Mouse (Mus musculus) brown adipose tissue, adult 24 weeks (tissue): Measurements from ENCODE around the gene Hoxb1. TPM values are rescaled to one million over a fixed set of nuclear protein-coding genes. Genes with fewer than 3 reads are reported as not detected.

ENCODE experiments used
- H3K27ac ChIP-seq: fragments of 200-500 bp; replicated peaks from 2 replicates; pipeline ENCODE4 v1.5.1; 2012; ENCODE audit warnings: low read depth, mild to moderate bottlenecking, low read length
- H3K4me1 ChIP-seq: fragments of 200-500 bp; 2 replicates; pipeline ENCODE4 v1.6.1; 2012; ENCODE audit warnings: low read length, mixed read lengths; ENCODE audit not compliant: control insufficient read depth, insufficient read depth, insufficient read length
- H3K4me3 ChIP-seq: fragments of 200-500 bp; 2 replicates; pipeline ENCODE4 v1.5.1; 2012; ENCODE audit warnings: low read depth, mild to moderate bottlenecking, low read length, moderate library complexity; ENCODE audit not compliant: insufficient read depth
- polyA plus RNA-seq: library from polyadenylated mRNA; stranded (reverse); fragments of >200 nt; gene quantifications from 2 replicates; pipeline ENCODE4 v1.2.4, GENCODE M21; 2012; ENCODE audit not compliant: missing spikeins, insufficient read depth, insufficient read length

Hoxb1 gene
- polyA plus RNA-seq, 1 experiment: not detected

DNA sequence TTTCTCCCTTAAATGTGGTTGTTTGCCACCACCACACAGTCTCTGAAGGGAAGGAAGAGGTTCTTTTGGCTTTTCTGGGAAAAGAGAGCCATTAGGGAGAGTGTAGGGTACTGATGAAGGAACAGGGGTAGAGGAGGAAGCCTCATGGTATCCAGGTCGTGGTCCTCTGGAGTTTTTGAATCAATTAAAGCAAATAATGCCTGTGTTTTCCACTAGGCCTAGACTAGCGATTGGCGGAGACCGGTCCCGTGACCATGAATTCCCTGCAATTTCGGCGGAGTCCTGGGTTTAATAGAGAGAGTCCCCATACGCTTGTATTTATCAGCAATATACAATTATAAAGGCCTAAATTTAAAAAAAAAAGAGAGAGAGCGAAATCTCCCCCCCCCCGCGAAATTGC, 14.2 kb upstream of the Hoxb1 start:
- peak overlapping the region; percentile 83 for H3K4me3 ChIP-seq

DNA sequence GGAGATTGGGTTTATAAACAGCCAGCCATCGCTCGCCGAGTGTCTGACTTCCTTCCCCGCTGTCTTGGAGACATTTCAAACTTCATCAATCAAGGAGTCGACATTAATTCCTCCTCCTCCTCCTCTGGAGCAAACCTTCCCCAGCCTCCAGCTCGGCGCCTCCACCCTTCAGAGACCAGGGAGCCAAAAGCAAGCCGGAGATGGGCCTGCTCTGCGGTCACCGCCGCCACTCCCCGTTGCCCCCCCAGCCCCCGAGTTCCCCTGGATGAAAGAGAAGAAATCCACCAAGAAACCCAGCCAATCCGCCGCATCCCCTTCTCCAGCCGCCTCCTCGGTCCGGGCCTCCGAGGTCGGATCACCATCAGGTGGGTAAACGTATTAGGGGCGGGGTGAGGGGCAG, 13.7 kb upstream of the Hoxb1 start:
- Histone ChIP-seq H3K27ac (peak overlapping the region; percentile 91), H3K4me3 (peak overlapping the region; percentile 83), H3K4me1 (peaks cover 14% of the 10 kb centered on the region)

More for the DNA sequence above, 14.2 kb upstream of the Hoxb1 start:
- Histone ChIP-seq H3K4me1 (peaks cover 16% of the 10 kb centered on the region), H3K27ac (peak overlapping the region; percentile 88)

DNA sequence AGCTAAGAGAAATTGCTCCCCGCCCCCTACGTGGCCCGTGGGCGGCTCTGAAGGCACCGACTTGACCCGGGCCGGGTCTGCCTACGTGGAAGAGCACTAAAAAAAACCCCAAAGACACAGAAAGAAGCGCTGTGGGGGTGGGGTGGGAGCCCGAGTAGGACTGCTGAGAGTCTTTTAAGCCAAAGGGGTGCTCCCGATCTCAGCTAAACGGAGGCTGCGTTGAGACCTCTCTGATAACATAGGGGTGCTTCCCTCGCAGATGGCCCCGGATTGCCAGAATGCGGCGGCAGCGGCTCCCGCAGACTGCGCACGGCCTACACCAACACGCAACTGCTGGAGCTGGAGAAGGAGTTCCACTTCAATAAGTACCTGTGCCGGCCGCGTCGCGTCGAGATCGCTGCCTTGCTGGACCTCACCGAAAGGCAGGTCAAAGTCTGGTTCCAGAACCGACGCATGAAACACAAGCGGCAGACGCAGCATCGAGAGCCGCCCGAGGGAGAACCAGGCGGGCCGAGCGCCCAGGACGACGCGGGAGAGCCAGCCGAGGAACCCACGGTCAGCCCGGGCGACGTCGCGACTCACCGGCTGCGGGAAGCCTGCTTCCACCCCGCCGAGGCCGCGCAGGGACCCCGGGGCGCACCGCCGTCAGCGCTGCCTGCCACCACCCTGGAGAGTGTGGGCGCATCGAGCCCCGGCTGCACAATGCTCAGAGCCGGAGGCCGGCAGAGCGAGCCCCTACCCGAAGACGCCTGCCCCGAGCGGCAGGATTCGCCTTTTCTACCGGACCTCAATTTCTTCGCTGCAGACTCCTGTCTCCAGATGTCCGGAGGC, 12.6 kb upstream of the Hoxb1 start:
- peak overlapping the region; percentile 83 for H3K4me3 ChIP-seq
- H3K4me1 ChIP-seq: peaks cover 12% of the 10 kb centered on the region
- peak overlapping the region; percentile 91 for H3K27ac ChIP-seq

DNA sequence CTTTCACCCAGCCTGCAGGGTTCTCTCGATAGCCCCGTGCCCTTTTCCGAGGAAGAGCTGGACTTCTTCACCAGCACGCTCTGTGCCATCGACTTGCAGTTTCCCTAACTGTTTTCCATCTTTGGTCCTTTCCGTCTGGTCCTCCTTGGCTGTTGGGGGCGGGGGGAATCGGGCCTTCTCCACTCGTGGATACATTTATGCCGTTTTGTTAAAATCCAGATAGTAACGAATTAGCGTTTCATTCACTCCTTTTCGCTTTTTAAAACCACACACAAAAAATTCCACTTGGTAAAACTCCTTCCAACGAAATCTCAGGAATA, 12.1 kb upstream of the Hoxb1 start:
- Histone ChIP-seq H3K27ac (peak overlapping the region; percentile 91), H3K4me1 (peaks cover 7% of the 10 kb centered on the region), H3K4me3 (peak overlapping the region; percentile 83)

DNA sequence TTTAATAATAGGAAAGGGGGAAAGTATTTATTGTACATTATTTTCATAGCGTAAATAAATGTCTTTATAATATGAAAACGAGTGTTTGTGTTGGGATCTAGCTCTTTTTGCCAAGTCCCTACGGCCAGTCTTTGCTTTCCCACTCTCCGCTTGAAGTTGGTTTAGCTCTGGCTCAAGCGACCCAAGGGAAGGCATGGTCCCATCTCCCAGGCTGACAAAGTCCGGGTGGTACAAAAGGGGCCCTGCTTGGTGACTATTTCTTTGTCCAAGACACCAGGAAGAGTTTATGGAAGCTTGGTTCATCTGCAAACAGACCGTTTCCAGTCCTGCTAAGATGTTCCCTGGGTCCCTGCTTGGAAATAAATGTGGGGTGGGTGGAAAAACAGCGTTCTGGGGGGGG, 11.6 kb upstream of the Hoxb1 start:
- H3K4me3 ChIP-seq: peak overlapping the region; percentile 56
- H3K4me1 ChIP-seq: peaks cover 5% of the 10 kb centered on the region
- H3K27ac ChIP-seq: peak overlapping the region; percentile 50

DNA sequence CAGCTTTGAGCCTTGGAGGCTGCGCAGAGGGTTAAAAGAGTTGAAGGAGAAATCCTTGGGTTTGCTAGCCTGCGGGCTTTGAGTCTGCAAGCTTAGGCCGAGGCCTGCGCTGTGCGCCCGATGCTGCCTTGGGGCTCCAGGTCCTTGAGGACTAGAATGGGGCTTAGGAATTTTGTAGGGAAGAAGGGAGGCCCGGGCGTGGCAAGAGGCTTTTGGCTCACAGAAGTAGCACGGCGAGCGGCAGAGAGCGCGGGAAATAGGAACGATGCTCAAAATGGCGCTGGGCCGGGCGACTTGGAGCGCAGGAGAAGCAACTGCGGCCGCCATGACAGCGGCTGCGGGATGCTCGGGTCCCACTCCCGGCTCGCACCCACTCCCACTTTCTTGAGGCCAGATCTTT, 11.2 kb upstream of the Hoxb1 start:
- Histone ChIP-seq H3K4me1 (peaks cover 5% of the 10 kb centered on the region), H3K27ac (peak overlapping the region; percentile 50), H3K4me3 (peak overlapping the region; percentile 56)

DNA sequence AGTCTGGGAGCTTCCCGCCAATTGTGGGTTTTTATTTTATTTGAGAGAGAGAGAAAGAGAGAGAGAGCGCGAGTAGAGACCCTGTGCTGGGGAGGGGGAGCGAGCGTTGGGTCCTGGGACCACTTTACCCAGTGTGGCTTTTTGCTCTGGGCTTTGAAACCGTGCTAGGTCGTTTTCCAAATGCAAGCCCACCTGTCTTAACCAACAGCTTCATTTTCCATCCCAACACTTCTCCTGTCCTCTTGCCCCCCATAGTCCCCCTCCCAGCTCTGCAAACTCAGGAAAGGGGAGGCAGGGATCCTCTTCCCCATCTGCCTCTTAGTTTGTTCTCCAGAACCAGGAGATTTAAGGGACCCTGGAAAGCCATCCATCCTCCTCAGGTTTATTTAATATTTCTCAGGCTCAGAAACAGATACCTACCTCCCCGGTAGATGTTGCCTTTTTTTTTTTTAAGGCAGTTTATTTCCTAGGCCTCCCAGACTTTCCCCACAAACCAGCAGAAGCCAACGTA, 10.7 kb upstream of the Hoxb1 start:
- peaks cover 5% of the 10 kb centered on the region for H3K4me1 ChIP-seq
- H3K4me3 ChIP-seq: peak overlapping the region; percentile 56
- H3K27ac ChIP-seq: peak overlapping the region; percentile 50

DNA sequence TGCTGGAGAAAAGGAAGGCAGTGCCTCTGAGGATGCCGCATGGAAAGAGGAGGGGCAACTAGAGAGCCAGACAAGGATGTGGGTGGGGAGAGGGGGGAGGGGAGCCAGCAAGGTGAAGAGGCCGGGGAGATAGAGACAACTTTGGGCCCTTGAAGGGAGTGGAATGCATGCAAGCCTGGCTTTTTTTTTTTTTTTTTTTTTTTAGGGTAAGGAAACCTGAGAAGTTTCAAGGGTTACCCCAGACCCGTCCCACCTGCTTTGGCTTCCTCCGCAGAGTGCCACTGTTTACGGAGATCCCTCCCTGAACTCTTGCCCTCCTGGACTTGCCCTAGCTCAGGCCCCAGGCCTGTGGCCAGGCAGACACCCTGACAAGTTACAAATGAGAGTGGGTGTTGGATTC, 1.7 kb upstream of the Hoxb1 start:
- Histone ChIP-seq H3K4me1 (no peaks in the 10 kb centered on the region; the same call in 1 of the 2 replicates), H3K4me3 (no peak overlapping the region), H3K27ac (no peak overlapping the region)

DNA sequence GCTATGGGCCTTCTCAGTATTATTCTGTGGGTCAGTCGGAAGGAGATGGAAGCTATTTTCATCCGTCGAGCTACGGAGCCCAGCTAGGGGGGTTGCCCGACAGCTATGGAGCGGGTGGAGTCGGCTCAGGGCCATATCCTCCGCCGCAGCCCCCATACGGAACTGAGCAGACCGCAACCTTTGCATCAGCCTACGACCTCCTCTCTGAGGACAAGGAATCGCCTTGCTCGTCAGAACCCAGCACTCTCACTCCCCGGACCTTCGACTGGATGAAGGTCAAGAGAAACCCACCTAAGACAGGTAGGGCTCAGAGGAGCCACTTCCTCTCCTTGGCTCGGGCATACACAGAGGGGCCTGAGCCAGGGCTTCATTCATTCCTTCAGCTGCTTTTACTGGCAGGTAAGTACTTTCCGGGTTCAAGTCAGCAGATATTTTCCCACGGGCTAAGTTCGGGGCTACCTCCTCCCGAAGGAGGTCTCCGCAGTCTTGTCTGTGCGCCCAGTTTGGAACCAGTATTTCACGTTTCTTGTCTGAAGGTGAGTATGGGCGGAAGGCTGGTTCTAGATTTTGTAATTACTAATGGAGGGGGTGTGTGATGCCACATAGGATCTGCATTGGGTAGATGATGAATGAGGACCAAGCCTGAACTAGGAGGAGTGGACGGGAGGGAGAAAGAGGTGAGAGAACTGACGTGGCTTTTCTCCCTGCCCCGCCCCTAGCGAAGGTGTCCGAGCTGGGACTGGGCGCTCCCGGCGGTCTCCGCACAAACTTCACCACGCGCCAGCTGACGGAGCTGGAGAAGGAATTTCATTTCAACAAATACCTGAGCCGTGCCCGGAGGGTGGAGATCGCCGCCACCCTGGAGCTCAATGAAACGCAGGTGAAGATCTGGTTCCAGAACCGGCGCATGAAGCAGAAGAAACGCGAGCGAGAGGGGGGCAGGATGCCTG, 815 bp downstream of the Hoxb1 start:
- H3K4me3 ChIP-seq: peak overlapping the region; percentile 27
- no peaks in the 10 kb centered on the region; the same call in 1 of the 2 replicates for H3K4me1 ChIP-seq
- no peak overlapping the region for H3K27ac ChIP-seq

DNA sequence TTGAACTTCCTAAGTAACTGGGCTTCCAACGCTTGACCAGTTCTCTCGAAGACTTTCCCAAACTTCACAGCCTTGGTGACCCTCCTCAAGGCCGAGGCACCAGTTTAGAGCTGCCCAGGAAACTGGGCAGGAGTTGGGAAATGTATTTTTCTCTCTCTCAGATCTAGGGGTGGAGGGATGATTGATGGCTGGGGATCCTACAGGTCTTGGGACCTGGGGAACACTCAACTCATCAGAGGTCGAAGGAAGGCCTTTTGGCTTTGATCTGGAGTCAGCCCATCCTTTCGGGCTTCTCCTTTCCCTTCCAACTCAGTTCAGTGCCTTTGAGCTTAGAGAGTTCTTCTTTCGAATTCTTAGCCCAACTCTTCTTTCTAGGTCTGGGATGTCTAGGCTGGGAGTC, 1.6 kb downstream of the Hoxb1 start:
- H3K27ac ChIP-seq: no peak overlapping the region
- no peak overlapping the region for H3K4me3 ChIP-seq
- no peaks in the 10 kb centered on the region; the same call in 1 of the 2 replicates for H3K4me1 ChIP-seq

DNA sequence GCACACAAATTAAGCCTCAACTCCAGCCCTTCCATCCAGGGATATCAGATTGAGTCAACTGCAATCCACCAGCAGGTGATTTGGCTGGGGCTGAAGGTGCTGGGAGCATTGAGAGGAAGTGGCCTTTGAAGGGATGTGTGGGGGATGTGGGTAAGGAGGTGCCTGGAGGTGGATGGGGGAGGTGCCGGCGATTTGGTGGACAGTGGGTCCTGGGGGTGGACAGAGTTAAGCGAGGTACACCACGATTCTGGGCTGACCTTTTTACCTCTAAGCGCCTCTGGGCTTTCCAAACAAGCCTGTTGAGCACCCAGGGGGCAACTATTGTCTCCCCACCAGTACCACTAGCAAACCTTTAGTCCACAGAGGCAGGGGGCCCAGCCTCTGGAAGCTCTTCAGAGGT, 3.1 kb downstream of the Hoxb1 start:
- no peak overlapping the region for H3K4me3 ChIP-seq
- no peaks in the 10 kb centered on the region; the same call in 1 of the 2 replicates for H3K4me1 ChIP-seq
- H3K27ac ChIP-seq: no peak overlapping the region

DNA sequence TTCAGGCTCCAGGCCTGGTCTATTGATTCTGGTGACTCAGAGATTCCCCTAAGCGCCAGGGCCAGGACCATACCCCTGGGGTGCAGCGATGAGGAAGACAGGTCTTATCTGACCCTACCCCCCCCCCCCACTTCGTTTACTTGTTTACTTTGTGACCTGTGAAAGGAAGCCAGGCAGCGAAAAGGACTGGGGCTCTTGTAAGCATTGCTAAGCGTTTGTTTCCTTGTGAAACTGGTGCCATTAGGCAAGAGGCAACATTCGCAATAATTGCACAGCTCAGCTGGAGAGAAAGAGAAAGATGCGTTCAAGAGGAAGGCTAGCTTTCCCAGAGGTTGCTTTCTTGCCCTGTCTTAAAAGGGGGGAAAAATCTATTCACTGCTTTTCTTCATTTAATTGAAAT, 3.6 kb downstream of the Hoxb1 start:
- Histone ChIP-seq H3K27ac (no peak overlapping the region), H3K4me1 (no peaks in the 10 kb centered on the region; the same call in 1 of the 2 replicates), H3K4me3 (no peak overlapping the region)

DNA sequence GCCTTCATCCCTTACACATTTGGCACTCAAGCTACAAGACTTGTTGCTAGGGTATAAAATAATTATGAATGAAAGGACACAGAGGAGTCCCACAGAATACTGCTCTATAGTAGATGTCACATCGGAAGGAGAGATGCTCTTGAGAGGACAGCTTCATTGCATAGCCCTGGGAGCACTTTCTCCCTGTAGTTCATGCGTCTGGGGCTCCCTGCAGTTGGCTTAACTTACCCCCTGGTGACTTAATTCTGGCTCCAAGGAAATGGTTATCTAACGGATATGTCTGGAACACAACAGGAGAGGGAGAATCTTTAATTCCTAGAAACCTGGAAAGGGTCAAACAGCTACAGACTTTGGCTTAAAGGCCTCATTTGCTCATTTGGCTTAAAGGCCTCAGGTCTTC, 6.2 kb downstream of the Hoxb1 start:
- no peaks in the 10 kb centered on the region; the same call in 1 of the 2 replicates for H3K4me1 ChIP-seq
- no peak overlapping the region for H3K4me3 ChIP-seq
- H3K27ac ChIP-seq: no peak overlapping the region

DNA sequence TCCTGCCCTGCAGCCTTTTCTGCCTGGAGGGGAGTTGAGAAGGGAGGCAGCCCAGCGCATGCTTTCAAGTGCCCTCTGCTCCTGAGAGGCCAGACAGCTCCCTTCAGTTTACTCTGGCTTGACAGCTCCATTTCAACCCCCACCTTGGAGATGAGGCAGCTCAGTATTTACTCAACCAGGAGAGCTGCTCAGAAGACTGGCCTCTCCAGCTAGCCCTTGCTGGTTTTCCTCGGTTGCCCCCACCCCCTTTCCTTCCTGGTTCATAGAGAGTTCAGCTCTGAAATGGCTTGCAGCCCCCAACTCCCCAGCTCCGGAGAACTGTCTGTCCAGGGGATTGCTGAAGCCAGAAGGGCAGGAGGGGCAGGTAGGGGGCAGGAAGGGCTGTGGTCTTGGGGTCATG, 7.0 kb downstream of the Hoxb1 start:
- H3K4me1 ChIP-seq: no peaks in the 10 kb centered on the region
- H3K4me3 ChIP-seq: no peak overlapping the region

DNA sequence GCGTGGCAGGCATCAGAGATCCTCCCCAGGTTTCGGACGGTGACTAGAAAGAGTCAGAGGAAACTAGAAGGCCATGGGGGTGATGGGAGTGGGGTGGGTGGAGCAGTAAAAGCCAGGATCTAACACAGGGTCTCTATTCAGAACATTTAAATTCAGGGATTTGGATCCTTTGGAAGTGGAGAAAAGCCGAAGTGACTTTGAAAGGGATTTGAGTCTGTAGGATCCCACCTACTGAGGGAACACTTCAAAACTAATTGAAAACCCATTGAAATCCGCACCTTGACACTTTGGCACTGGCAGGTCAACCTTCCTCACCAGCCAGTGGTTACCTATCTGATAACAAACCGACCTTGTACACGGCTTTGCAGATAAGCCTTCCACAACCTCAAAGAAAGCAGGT, 9.3 kb downstream of the Hoxb1 start:
- Histone ChIP-seq H3K4me3 (no peak overlapping the region), H3K4me1 (no peaks in the 10 kb centered on the region), H3K27ac (no peak overlapping the region)

More for the DNA sequence above, 7.0 kb downstream of the Hoxb1 start:
- H3K27ac ChIP-seq: no peak overlapping the region
